Mouse (Mus musculus): ENCODE results near the gene Capn10.

- TF ChIP-seq CTCF (IDR thresholded peaks at IDR 0.05) (no peak), POLR2A (IDR thresholded peaks at IDR 0.05; ENCODE audit: insufficient read depth, low read depth, low read length) (no peak), EP300 (IDR thresholded peaks at IDR 0.05; ENCODE audit: insufficient read depth, low read depth, low read length) (no peak)
Measured at GRCm38 (mm10) chr1:92920474-92921200, 13.5 kb upstream of the Capn10 start.
